Mouse (Mus musculus): ENCODE measurements at regions not wholly inside any gene's neighbourhood (a gene's known extent, or its start where the extent isn't known, plus 50 kb on each side); places are given as distances from the start of the nearest gene placed in this dataset.

- H3K4me1 ChIP-seq (ENCODE audit: control insufficient read depth, insufficient read depth, low read length): no peaks in the 10 kb centered on the region
- H3K27ac ChIP-seq (ENCODE audit: insufficient read depth, low read length): no peak overlapping the region
- H3K27me3 ChIP-seq (ENCODE audit: control insufficient read depth, insufficient read depth, low read length): no peaks in the 10 kb centered on the region; the same call in 1 of the 2 replicates
- 6% methylated on average over 2 of the region's 2 CpGs for WGBS
- no peak for TF ChIP-seq POLR2A (IDR thresholded peaks at IDR 0.05; ENCODE audit: borderline replicate concordance, insufficient read depth, low read length)
- TF ChIP-seq CTCF (IDR thresholded peaks at IDR 0.05; ENCODE audit: borderline replicate concordance, insufficient read depth, low read depth, low read length): no peak
- no peak overlapping the region for H3K4me3 ChIP-seq (replicated peaks; ENCODE audit: insufficient read depth, low read depth, low read length)
- DNase-seq: no peak
These were observed 804.4 kb downstream of the Ntrk3 start for GRCm38 (mm10) chr7:77933366-77933765.

GRCm38 (mm10) chr7:77928479-77929467 is 809.0 kb downstream of the Ntrk3 start:
- TF ChIP-seq CTCF (IDR thresholded peaks at IDR 0.05; ENCODE audit: borderline replicate concordance, insufficient read depth, low read depth, low read length): no peak
- TF ChIP-seq POLR2A (IDR thresholded peaks at IDR 0.05; ENCODE audit: borderline replicate concordance, insufficient read depth, low read length): no peak
- WGBS: 74% methylated on average over 4 of the region's 4 CpGs
- DNase-seq: no peak
- Histone ChIP-seq H3K27ac (ENCODE audit: insufficient read depth, low read length) (no peak overlapping the region), H3K27me3 (ENCODE audit: control insufficient read depth, insufficient read depth, low read length) (no peaks in the 10 kb centered on the region; the same call in 1 of the 2 replicates), H3K4me3 (replicated peaks; ENCODE audit: insufficient read depth, low read depth, low read length) (no peak overlapping the region), H3K4me1 (ENCODE audit: control insufficient read depth, insufficient read depth, low read length) (no peaks in the 10 kb centered on the region)

DNA sequence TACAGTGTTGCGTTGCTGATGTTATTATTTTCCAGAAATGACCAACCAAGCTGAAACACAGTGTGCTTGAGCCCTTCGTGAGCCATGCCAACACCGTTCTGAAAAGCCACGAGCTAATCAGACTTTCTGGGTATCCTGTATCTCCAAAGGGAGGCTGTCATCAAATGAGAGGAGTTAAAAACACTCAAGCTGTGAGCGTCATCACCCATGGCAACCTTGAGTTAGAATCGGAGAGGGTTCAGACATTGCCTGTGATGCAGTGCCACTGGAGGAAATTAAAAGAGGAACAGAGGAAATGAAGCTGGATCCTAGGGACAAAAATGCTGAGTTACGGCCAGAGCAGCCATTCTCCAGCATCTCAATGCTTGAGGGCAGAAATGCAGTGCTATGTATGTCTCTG is 838.6 kb downstream of the Ntrk3 start:
- no peak for TF ChIP-seq POLR2A (IDR thresholded peaks at IDR 0.05; ENCODE audit: borderline replicate concordance, insufficient read depth, low read length)
- TF ChIP-seq CTCF (IDR thresholded peaks at IDR 0.05; ENCODE audit: borderline replicate concordance, insufficient read depth, low read depth, low read length): no peak
- H3K4me1 ChIP-seq (ENCODE audit: control insufficient read depth, insufficient read depth, low read length): no peaks in the 10 kb centered on the region
- H3K27ac ChIP-seq (ENCODE audit: insufficient read depth, low read length): no peak overlapping the region
- WGBS: 15% methylated on average over 7 of the region's 7 CpGs
- H3K27me3 ChIP-seq (ENCODE audit: control insufficient read depth, insufficient read depth, low read length): no peaks in the 10 kb centered on the region
- no peak for DNase-seq
- H3K4me3 ChIP-seq (replicated peaks; ENCODE audit: insufficient read depth, low read depth, low read length): no peak overlapping the region

DNA sequence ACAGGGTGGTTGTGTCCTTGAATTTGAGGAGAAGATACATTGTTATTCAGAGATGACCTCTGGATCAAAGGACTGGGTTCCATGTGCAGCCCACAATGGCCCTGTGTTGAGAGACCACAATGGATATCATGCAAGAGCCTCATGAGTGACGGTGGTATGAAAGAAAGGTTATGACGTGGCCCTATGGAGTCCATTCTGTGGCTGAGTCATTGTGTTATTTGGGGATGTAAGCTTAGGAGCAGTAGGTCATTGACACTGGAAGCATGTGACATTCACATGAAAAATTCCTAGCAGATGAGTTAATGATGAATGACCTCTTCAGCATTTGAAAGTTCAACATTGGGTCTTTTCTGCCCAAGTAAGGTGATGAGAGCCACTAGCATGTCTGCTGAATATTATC is 849.3 kb downstream of the Ntrk3 start:
- Histone ChIP-seq H3K27me3 (ENCODE audit: control insufficient read depth, insufficient read depth, low read length) (no peaks in the 10 kb centered on the region), H3K4me1 (ENCODE audit: control insufficient read depth, insufficient read depth, low read length) (no peaks in the 10 kb centered on the region), H3K4me3 (replicated peaks; ENCODE audit: insufficient read depth, low read depth, low read length) (no peak overlapping the region), H3K27ac (ENCODE audit: insufficient read depth, low read length) (no peak overlapping the region)
- DNase-seq: no peak
- TF ChIP-seq POLR2A (IDR thresholded peaks at IDR 0.05; ENCODE audit: borderline replicate concordance, insufficient read depth, low read length) (no peak), CTCF (IDR thresholded peaks at IDR 0.05; ENCODE audit: borderline replicate concordance, insufficient read depth, low read depth, low read length) (no peak)
- 75% methylated on average over 2 of the region's 2 CpGs for WGBS

DNA sequence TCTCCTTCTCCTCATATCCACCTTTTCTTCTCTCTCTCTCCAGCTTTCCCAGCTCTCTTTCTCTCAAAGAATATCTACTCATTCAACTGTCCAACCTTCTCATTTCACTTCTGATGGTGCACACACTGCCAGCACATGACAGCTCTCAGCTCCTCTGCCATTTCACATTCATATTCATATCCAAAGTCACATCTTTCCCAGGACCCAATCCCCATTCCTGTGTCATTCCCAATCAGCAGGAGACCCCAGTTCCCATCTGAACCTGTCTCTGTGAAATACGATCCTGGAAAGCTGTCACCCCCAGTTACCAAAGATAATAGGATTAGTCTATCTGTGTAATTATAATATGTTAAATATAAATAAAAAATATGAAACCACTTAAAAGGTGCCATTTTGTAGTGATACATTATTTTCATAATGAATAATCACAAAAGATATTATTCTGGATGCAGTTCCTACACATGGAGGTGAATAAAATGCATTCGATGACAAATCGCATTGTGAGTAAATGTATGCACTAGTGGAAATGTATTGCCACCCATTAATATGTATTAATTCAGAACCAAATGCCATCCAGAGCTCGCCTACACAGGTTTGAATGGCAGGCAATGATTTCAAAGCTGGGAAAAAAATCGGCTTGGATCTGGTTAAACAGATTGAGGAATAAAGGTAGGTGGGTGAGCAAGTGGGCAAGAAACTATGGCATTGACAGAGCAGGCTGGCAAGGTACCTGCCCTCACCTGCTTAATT is 855.0 kb downstream of the Ntrk3 start:
- H3K4me1 ChIP-seq (ENCODE audit: control insufficient read depth, insufficient read depth, low read length): no peaks in the 10 kb centered on the region
- no peak overlapping the region for H3K4me3 ChIP-seq (replicated peaks; ENCODE audit: insufficient read depth, low read depth, low read length)
- no peak for DNase-seq
- TF ChIP-seq POLR2A (IDR thresholded peaks at IDR 0.05; ENCODE audit: borderline replicate concordance, insufficient read depth, low read length) (no peak), CTCF (IDR thresholded peaks at IDR 0.05; ENCODE audit: borderline replicate concordance, insufficient read depth, low read depth, low read length) (no peak)
- H3K27ac ChIP-seq (ENCODE audit: insufficient read depth, low read length): no peak overlapping the region
- H3K27me3 ChIP-seq (ENCODE audit: control insufficient read depth, insufficient read depth, low read length): no peaks in the 10 kb centered on the region
- 74% methylated on average over 5 of the region's 5 CpGs for WGBS

GRCm38 (mm10) chr7:77867518-77867917 is 870.3 kb downstream of the Ntrk3 start:
- TF ChIP-seq POLR2A (IDR thresholded peaks at IDR 0.05; ENCODE audit: borderline replicate concordance, insufficient read depth, low read length) (no peak), CTCF (IDR thresholded peaks at IDR 0.05; ENCODE audit: borderline replicate concordance, insufficient read depth, low read depth, low read length) (no peak)
- H3K27me3 ChIP-seq (ENCODE audit: control insufficient read depth, insufficient read depth, low read length): no peaks in the 10 kb centered on the region
- DNase-seq: no peak
- H3K4me1 ChIP-seq (ENCODE audit: control insufficient read depth, insufficient read depth, low read length): no peaks in the 10 kb centered on the region
- no peak overlapping the region for H3K4me3 ChIP-seq (replicated peaks; ENCODE audit: insufficient read depth, low read depth, low read length)
- WGBS: 35% methylated on average over 4 of the region's 4 CpGs
- no peak overlapping the region for H3K27ac ChIP-seq (ENCODE audit: insufficient read depth, low read length)

DNA sequence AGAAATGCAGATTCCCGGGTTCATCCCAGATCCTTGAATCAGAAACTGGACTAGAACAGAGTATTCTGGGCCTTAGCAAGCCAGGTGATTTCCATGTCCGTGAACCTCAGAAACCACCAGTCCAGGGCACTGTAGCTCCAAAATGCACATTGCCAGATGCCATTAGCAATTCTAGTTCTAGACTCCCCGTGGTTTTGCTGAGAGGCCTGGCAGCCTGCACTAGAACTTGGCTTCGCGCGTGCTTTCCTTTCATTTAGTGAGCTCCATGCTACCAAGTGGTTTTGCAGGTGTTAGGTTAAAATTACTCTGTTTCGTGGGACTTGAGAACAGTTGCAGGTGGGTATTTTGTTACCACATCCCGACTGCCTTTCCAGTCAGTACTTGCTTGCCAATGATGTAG is 876.0 kb downstream of the Ntrk3 start:
- no peaks in the 10 kb centered on the region for H3K27me3 ChIP-seq (ENCODE audit: control insufficient read depth, insufficient read depth, low read length)
- DNase-seq: peak; percentile 13 to 32
- no peak overlapping the region for H3K27ac ChIP-seq (ENCODE audit: insufficient read depth, low read length)
- no peak overlapping the region for H3K4me3 ChIP-seq (replicated peaks; ENCODE audit: insufficient read depth, low read depth, low read length)
- 23% methylated on average over 8 of the region's 8 CpGs for WGBS
- H3K4me1 ChIP-seq (ENCODE audit: control insufficient read depth, insufficient read depth, low read length): peaks cover 2% of the 10 kb centered on the region; the same call in 1 of the 2 replicates
- TF ChIP-seq CTCF (IDR thresholded peaks at IDR 0.05; ENCODE audit: borderline replicate concordance, insufficient read depth, low read depth, low read length) (no peak), POLR2A (IDR thresholded peaks at IDR 0.05; ENCODE audit: borderline replicate concordance, insufficient read depth, low read length) (no peak)

Measured in cerebellum, adult 2 months (tissue).